Mouse (Mus musculus) heart, embryonic 12.5 days (tissue): ENCODE results near the gene Ctxn1. TPM values are rescaled to one million over a fixed set of nuclear protein-coding genes. Genes with fewer than 3 reads are reported as not detected.

Experiments used
- ATAC-seq: fragments of 200-750 bp; cut with Nextera tagmentation; 2 replicates; pipeline ENCODE4 v1.8.0; 2017; ENCODE audit warnings: moderate TSS enrichment, moderate library complexity; ENCODE audit not compliant: insufficient number of reproducible peaks, low FRiP score
- H3K27ac ChIP-seq: fragments of 300-500 bp; sonication (generic); 2 replicates; pipeline ENCODE4 v1.5.1; 2016; ENCODE audit warnings: mild to moderate bottlenecking, moderate library complexity; ENCODE audit not compliant: poor library complexity, severe bottlenecking
- H3K27me3 ChIP-seq: fragments of 300-500 bp; sonication (generic); replicated peaks from 2 replicates; pipeline ENCODE4 v1.6.1; 2016; ENCODE audit warnings: mild to moderate bottlenecking, moderate library complexity
- H3K36me3 ChIP-seq: fragments of 300-500 bp; sonication (generic); 2 replicates; pipeline ENCODE4 v1.6.1; 2016; ENCODE audit warnings: mild to moderate bottlenecking, moderate library complexity
- H3K4me1 ChIP-seq: fragments of 300-500 bp; sonication (generic); replicated peaks from 2 replicates; pipeline ENCODE4 v1.6.1; 2016; ENCODE audit warnings: mild to moderate bottlenecking
- H3K4me2 ChIP-seq: fragments of 300-500 bp; sonication (generic); 2 replicates; pipeline ENCODE4 v1.6.1; 2016; ENCODE audit warnings: mild to moderate bottlenecking, moderate library complexity
- H3K4me3 ChIP-seq: fragments of 300-500 bp; sonication (generic); 2 replicates; pipeline ENCODE4 v1.5.1; 2016; ENCODE audit warnings: mild to moderate bottlenecking
- H3K9ac ChIP-seq: fragments of 300-500 bp; sonication (generic); 2 replicates; pipeline ENCODE4 v1.6.1; 2016; ENCODE audit warnings: mild to moderate bottlenecking, moderate library complexity
- H3K9me3 ChIP-seq: fragments of 300-500 bp; sonication (generic); replicated peaks from 2 replicates; pipeline ENCODE4 v1.6.1; 2016; ENCODE audit warnings: mild to moderate bottlenecking, moderate library complexity
- WGBS: fragments of 180-500 bp; shearing (Covaris S2); methylation state at CpG from one replicate; pipeline ENCODE4 v1.1.7; 2016; 5-methylcytosine and 5-hydroxymethylcytosine counted together
- polyA plus RNA-seq: library from polyadenylated mRNA; unstranded; fragments of >200 nt; fragmentation: Nextera tagmentation; extraction: Ambion mirVana; gene quantifications from 2 replicates; pipeline ENCODE4 v1.2.1, GENCODE M21; 2016

Gene Ctxn1
- polyA plus RNA-seq, 1 experiment from 2014 or later, result 36.2 TPM

DNA sequence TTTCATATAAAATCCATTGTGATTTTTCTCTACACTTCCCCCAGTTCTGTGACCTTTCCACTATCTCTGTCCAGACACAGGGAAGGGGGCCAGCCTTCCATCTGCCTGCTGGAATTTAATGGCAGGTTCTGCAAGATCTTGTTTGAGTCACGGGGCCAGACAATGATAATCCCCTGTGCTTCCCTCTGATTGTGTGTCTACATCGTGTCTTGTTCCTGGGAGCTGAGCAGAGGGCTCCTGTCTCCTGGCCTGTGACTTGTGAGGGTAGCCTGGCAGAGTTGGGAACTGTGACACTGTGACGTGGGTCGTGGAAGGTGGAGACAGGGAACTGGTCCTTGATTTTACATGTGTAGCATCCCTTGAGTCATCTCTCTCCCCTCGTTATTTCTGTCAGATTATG, 29.3 kb downstream of the Ctxn1 start:
- Histone ChIP-seq H3K4me1 (peaks cover 7% of the 10 kb centered on the region), H3K9me3 (no peaks in the 10 kb centered on the region), H3K4me3 (no peak overlapping the region), H3K9ac (no peak overlapping the region), H3K27ac (no peak overlapping the region), H3K4me2 (no peak overlapping the region), H3K36me3 (no peaks in the 10 kb centered on the region), H3K27me3 (peaks cover 51% of the 10 kb centered on the region)
- WGBS, result 58% methylated on average over 5 of the region's 5 CpGs
- no peak for ATAC-seq

DNA sequence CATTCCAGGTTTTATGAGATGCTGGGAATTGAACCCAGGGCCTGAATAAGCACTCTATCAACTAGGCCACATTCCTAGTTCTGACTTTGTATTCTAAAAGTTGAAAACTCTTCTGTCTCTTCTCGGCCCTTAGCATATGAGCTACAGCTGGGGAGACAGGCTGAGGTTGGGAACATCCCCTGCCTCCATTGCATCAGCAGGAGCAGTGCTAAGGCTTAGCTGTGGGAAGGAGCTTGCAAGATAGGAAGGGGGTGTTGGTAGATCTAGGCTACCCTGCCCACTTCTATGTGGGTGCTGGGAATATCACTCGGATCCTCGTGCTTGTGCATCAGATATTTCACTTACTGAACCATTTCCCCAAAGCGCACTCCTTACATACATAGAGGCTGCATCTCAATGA, 31.2 kb downstream of the Ctxn1 start:
- no peaks in the 10 kb centered on the region for H3K9me3 ChIP-seq
- no peaks in the 10 kb centered on the region for H3K36me3 ChIP-seq
- H3K4me1 ChIP-seq, result peaks cover 7% of the 10 kb centered on the region
- H3K4me3 ChIP-seq, result no peak overlapping the region
- peaks cover 57% of the 10 kb centered on the region for H3K27me3 ChIP-seq
- no peak overlapping the region for H3K4me2 ChIP-seq
- H3K27ac ChIP-seq, result no peak overlapping the region
- no peak overlapping the region for H3K9ac ChIP-seq
- no peak for ATAC-seq
- 86% methylated on average over 4 of the region's 4 CpGs for WGBS

- H3K36me3 ChIP-seq, result no peaks in the 10 kb centered on the region
- WGBS, result 3% methylated on average over 33 of the region's 33 CpGs
- no peaks in the 10 kb centered on the region for H3K9me3 ChIP-seq
- H3K4me3 ChIP-seq, result peak within 1 kb of the TSS; percentile 33
- peaks cover 52% of the 10 kb centered on the region for H3K27me3 ChIP-seq
- no peak within 1 kb of the TSS for H3K27ac ChIP-seq
- peak; percentile 76 for ATAC-seq
- H3K4me1 ChIP-seq, result peaks cover 7% of the 10 kb centered on the region
- peak within 1 kb of the TSS; percentile 60 for H3K4me2 ChIP-seq
- 0 out of 2 replicates have a peak within 1 kb of the TSS, but pooled peaks have one; percentile 12 for H3K9ac ChIP-seq
Measured at GRCm38 (mm10) chr8:4226739-4227347, 32.2 kb downstream of the Ctxn1 start, which contains the start of gene Lrrc8e. Gene Lrrc8e (plus strand): TSS chr8:4226827.

DNA sequence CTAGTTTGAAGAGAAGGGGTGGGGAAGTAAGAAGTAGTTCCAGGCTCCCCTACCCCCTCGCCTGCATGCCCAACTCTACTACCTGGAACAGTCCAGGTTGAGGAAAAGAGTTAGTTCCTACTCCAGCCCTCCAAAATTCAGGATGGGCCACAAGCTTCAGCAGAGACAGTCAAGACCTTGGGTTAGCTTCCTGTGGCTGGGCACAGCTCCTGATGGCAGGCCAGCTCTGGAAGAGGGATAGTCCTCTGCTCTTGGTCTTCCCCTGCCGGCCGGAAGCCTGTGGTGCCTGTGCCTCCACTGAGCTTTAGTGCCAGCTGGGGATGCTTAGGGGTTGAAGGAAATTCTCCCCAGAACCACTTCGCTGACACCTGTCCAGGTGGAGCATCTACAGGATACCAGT, 32.8 kb downstream of the Ctxn1 start:
- peaks cover 7% of the 10 kb centered on the region for H3K4me1 ChIP-seq
- 24% methylated on average over 4 of the region's 4 CpGs for WGBS
- peak overlapping the region; percentile 60 for H3K4me2 ChIP-seq
- no peaks in the 10 kb centered on the region for H3K9me3 ChIP-seq
- ATAC-seq, result 0 out of 2 replicates have a peak, but pooled peaks have one; percentile 6
- no peak overlapping the region for H3K27ac ChIP-seq
- peaks cover 54% of the 10 kb centered on the region for H3K27me3 ChIP-seq
- H3K9ac ChIP-seq, result 0 out of 2 replicates have a peak overlapping the region, but pooled peaks have one; percentile 12
- H3K4me3 ChIP-seq, result peak overlapping the region; percentile 33
- H3K36me3 ChIP-seq, result no peaks in the 10 kb centered on the region

DNA sequence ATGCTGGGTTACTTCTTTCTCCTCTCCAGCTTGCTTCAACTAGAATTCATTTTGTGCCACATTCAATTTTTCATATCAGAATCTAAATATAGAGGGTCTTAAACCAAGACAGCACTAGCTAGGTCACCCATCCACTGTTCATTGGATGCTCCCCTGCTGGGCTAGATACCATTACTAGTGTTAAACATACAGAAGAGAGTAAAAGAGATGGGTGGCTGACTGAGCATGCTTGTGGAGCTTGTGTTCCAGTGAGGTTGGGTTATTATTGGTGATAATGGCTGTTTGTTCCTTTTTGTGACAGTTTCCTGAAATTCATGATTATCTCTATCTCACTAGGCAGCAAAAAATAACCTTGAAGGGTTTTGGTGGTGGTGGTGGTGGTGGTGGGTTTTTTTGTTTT, 37.0 kb downstream of the Ctxn1 start:
- H3K4me2 ChIP-seq, result no peak overlapping the region
- H3K9ac ChIP-seq, result no peak overlapping the region
- peaks cover 10% of the 10 kb centered on the region for H3K4me1 ChIP-seq
- ATAC-seq, result no peak
- H3K36me3 ChIP-seq, result no peaks in the 10 kb centered on the region
- H3K27me3 ChIP-seq, result peaks cover 70% of the 10 kb centered on the region
- H3K4me3 ChIP-seq, result no peak overlapping the region
- no peaks in the 10 kb centered on the region for H3K9me3 ChIP-seq
- no peak overlapping the region for H3K27ac ChIP-seq

- H3K4me3 ChIP-seq, result no peak overlapping the region
- H3K36me3 ChIP-seq, result no peaks in the 10 kb centered on the region
- H3K9me3 ChIP-seq, result no peaks in the 10 kb centered on the region
- no peak for ATAC-seq
- H3K9ac ChIP-seq, result no peak overlapping the region
- H3K4me1 ChIP-seq, result peaks cover 17% of the 10 kb centered on the region; the same call in 1 of the 2 replicates
- peaks cover 76% of the 10 kb centered on the region for H3K27me3 ChIP-seq
- WGBS, result 83% methylated on average over 3 of the region's 3 CpGs
- no peak overlapping the region for H3K27ac ChIP-seq
- H3K4me2 ChIP-seq, result no peak overlapping the region
Measured at GRCm38 (mm10) chr8:4219617-4220016, 39.5 kb downstream of the Ctxn1 start.

DNA sequence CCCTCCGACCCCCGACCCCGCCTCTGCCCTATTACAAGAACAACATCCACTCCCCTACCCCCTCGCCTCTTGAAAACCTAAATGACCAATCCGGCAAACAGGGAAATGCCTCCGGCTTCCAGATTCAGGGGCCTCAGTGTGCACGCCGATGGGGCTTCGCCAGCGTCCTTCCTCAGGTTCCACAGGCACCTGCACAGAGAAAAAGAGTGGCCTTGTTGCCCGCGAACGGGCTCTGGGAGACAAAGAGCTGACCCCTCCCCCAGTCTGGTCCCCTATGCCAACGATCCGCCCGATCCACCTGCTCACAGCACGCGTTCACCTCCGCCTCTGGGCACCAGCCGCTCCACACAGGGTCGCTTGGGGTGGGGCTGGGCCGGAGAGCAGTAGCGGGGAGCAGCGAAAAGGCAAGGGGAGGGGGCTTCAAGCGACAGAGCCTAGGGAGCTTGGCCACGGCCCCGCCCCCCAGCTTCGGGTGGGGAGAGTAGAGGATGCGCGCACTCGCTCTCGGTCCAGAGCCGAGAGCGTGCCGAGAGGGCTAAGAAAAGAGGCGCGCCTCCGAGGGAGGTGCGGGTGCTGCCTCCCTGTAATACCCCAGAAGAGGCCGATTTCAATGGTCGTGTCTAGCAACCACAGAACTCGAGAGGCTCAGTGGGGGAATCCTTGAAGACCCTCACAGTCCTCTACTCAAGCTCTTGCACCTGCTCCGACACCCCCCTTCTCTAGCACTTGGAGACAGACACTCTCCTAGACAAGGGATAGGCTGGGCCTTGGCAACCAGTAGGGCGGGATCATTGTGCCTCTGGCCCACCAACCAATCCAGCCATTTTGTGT, 42.1 kb downstream of the Ctxn1 start, which contains the start of gene Prr36:
TSS of gene Prr36 (minus strand) at position 669 of the 831 bp plus-strand sequence.
- ATAC-seq, result peak; percentile 52; the same call in 1 of the 2 replicates
- H3K27me3 ChIP-seq, result peaks cover 87% of the 10 kb centered on the region

DNA sequence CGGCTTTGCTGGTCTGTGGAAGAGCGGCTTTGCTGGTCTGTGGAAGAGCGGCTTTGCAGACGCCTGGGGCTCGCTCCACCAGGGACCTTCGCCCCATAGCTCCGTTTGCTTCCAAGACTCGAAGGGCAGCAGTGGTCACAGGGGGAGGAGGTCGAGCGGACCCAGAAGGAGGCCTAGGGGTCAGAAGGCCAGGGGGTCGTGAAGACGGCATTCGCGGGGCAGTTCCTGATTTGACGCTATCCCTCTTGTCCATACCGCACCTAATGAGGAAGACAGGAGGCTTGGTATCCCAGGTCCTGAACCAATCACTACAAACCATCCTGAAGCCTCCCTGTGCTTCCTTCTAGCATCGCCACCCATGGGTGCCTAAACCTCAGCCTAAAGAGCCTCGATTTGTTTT, 42.8 kb downstream of the Ctxn1 start:
- no peak overlapping the region for H3K27ac ChIP-seq
- peak overlapping the region; percentile 56 for H3K4me3 ChIP-seq
- H3K4me2 ChIP-seq, result peak overlapping the region; percentile 95
- peaks cover 37% of the 10 kb centered on the region for H3K4me1 ChIP-seq
- ATAC-seq, result no peak
- H3K9me3 ChIP-seq, result no peaks in the 10 kb centered on the region
- 8% methylated on average over 18 of the region's 18 CpGs for WGBS
- no peaks in the 10 kb centered on the region for H3K36me3 ChIP-seq
- peaks cover 88% of the 10 kb centered on the region for H3K27me3 ChIP-seq
- H3K9ac ChIP-seq, result peak overlapping the region; percentile 63; the same call in 1 of the 2 replicates

More for the DNA sequence above, 42.1 kb downstream of the Ctxn1 start, which contains the start of gene Prr36:
- peak within 1 kb of the TSS; percentile 95 for H3K4me2 ChIP-seq
- WGBS, result 1% methylated on average over 44 of the region's 44 CpGs
- peak within 1 kb of the TSS; percentile 56 for H3K4me3 ChIP-seq
- peaks cover 37% of the 10 kb centered on the region for H3K4me1 ChIP-seq
- no peaks in the 10 kb centered on the region for H3K9me3 ChIP-seq
- H3K27ac ChIP-seq, result no peak within 1 kb of the TSS
- H3K9ac ChIP-seq, result peak within 1 kb of the TSS; percentile 63
- no peaks in the 10 kb centered on the region for H3K36me3 ChIP-seq

GRCm38 (mm10) chr8:4214006-4214980, 44.8 kb downstream of the Ctxn1 start:
- Histone ChIP-seq H3K9ac (0 out of 2 replicates have a peak overlapping the region, but pooled peaks have one; percentile 16), H3K4me3 (peak overlapping the region; percentile 42), H3K4me1 (peaks cover 37% of the 10 kb centered on the region), H3K4me2 (peak overlapping the region; percentile 80), H3K27me3 (peaks cover 81% of the 10 kb centered on the region), H3K9me3 (peaks cover 4% of the 10 kb centered on the region; the same call in 1 of the 2 replicates), H3K27ac (no peak overlapping the region), H3K36me3 (no peaks in the 10 kb centered on the region)
- ATAC-seq, result peak; percentile 60
- WGBS, result 4% methylated on average over 33 of the region's 33 CpGs

GRCm38 (mm10) chr8:4213210-4214005, 45.7 kb downstream of the Ctxn1 start:
- Histone ChIP-seq H3K4me3 (peak overlapping the region; percentile 42), H3K27me3 (peaks cover 77% of the 10 kb centered on the region), H3K36me3 (no peaks in the 10 kb centered on the region), H3K4me1 (peaks cover 37% of the 10 kb centered on the region), H3K9ac (peak overlapping the region; percentile 46; the same call in 1 of the 2 replicates), H3K9me3 (peaks cover 5% of the 10 kb centered on the region; the same call in 1 of the 2 replicates), H3K27ac (no peak overlapping the region), H3K4me2 (peak overlapping the region; percentile 80)
- ATAC-seq, result peak; percentile 60
- 4% methylated on average over 18 of the region's 18 CpGs for WGBS
